Mouse (Mus musculus): ENCODE results near the gene Hdgfl3. TPM values are rescaled to one million over a fixed set of nuclear protein-coding genes. Genes with fewer than 3 reads are reported as not detected.

Gene Hdgfl3
- under 1 TPM in 1 of 2 experiments, not detected in 1; 0.04 TPM for total RNA-seq (2023)

DNA sequence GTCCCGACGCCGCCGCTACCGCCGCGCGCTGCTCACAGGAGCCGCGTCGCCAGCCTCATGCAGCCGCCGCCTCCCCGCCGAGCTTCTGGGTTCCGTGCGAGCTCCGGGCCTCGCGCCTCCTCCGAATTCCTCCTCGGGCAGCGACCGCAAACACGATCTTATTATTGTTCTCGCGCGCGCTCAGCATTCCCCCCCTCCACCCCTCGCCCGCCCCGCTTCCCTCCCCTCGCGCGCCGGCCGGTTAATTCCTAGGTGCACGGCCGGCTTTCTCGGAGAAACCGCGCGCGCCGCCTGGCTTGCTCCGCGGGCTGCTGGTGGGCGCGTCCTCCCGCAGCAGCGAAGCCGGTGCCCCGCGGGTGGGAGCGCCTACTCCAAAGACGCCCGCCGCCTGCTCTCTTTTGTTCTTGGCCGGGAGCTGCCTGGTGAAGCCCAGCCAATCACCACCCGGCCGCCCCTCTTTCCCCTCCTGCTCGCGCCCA is at the start of gene Hdgfl3:
Hdgfl3 (minus strand) TSS at position 207 of the 479 bp plus-strand sequence.

DNA sequence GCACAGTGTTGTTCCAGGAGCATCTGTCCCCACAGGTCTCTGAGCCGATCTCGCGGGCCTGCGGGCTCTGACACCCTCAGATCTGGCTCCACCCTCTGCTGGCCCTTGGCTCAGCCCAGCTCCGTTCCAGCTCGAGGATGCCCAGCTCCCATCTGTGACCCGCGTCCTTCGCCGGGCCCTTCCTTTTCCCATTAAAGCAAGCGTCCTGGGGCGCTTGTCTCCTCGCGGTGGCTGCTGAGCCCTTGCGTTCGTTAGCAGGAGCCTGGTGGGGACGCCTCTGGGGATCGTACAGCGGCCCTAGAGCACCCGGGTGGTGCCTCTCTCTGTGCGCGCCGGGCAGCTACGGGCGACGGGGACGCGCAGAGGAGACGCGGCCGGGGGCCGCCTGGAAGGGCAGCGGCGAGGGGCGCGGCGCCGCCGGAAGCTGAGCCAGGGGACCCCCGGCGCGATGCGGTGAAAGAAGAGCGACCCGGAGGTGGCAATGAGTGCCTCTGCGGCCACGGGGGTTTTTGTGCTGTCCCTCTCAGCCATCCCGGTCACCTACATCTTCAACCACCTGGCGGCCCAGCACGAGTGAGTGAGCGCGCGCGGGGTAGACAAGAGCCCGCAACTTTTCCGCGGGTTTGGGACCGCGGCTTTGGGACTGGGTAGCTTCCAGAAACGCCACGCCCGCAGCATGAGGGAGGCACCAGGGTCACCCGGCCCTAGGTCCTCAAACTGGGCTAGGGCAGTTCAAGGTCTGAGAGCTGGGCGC is 75.1 kb downstream of the Hdgfl3 start, which contains the start of gene Tm6sf1:
Tm6sf1 (plus strand) TSS at position 34 of the 754 bp plus-strand sequence.

DNA sequence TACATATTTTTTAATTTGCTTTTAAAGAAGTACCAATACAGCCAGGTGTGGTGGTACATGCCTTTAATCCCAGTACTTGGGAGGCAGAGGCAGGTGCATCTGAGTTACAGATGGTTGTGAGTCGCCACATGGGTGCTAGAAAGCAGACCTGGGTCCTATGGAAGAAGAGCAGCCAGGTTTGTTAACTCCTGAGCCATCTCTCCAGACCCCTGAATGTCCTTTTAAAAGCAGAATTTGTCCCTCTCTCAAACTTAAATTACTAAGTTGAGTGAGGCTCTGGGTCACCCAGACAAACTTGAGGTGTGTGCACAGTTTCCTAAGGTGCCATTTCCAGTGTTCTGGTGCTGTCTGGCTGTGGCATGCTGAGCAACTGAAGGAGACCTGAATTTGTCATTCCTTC is 78.6 kb downstream of the Hdgfl3 start, which contains the start of gene Gm10160:
Gm10160 (minus strand) TSS at position 101 of the 400 bp plus-strand sequence.

Other genes with a start within 250 kb of the Hdgfl3 start
- gene Homer2, start 226.9 kb downstream of the Hdgfl3 start, total RNA-seq (2023) = under 1 TPM; 0.04 to 0.96 TPM
- gene Ramac, start 171.5 kb downstream of the Hdgfl3 start, total RNA-seq (2023) = 10 to 100 TPM; 39.5 to 42.7 TPM
- gene 3110040N11Rik, start 145.0 kb downstream of the Hdgfl3 start, total RNA-seq (2023) = 10 to 100 TPM; 10.4 to 11.3 TPM
- gene Btbd1, start 105.0 kb downstream of the Hdgfl3 start, total RNA-seq (2023) = 10 to 100 TPM; 44.6 to 57.8 TPM
- not detected for gene Gm10160, start 78.7 kb downstream of the Hdgfl3 start, total RNA-seq (2023)
- 100 to 1,000 TPM; 201 to 230 TPM for gene Tm6sf1, start 75.5 kb downstream of the Hdgfl3 start, total RNA-seq (2023)
- not detected for gene Bnc1, start 57.8 kb upstream of the Hdgfl3 start, total RNA-seq (2023)
- not detected for gene Sh3gl3, start 239.4 kb upstream of the Hdgfl3 start, total RNA-seq (2023)

All from neutrophil, adult 83 days (primary cell).